Mouse (Mus musculus): Measurements from ENCODE around the gene Chrm3.

GRCm38 (mm10) chr13:9895045-9895625, 465.5 kb downstream of the Chrm3 start:
- no peak for TF ChIP-seq GATA1 (IDR thresholded peaks at IDR 0.05; ENCODE audit: borderline replicate concordance, low read length)
- no peak for TF ChIP-seq FLI1 (IDR thresholded peaks at IDR 0.05; ENCODE audit: low read length)
